Mouse (Mus musculus): ENCODE data around the gene Tmc2.

Gene Tmc2

GRCm38 (mm10) chr2:130262398-130262797, 67.4 kb downstream of the Tmc2 start:
- Histone ChIP-seq H3K4me3 (replicated peaks; ENCODE audit: low read length) (no peak overlapping the region), H3K4me1 (replicated peaks; ENCODE audit: low read depth, low read length) (no peaks in the 10 kb centered on the region; the same call in 1 of the 2 replicates), H3K36me3 (ENCODE audit: insufficient read depth, low read length) (no peaks in the 10 kb centered on the region), H3K9me3 (ENCODE audit: low read length) (no peaks in the 10 kb centered on the region), H3K27me3 (ENCODE audit: insufficient read depth, low read length) (no peaks in the 10 kb centered on the region; the same call in 1 of the 2 replicates)
- TF ChIP-seq CTCF (conservative IDR thresholded peaks at IDR 0.05; ENCODE audit: low read length): no peak
- no peak for TF ChIP-seq POU5F1 (IDR thresholded peaks at IDR 0.05; ENCODE audit: borderline replicate concordance, low read length)
- no peak for TF ChIP-seq NANOG (IDR thresholded peaks at IDR 0.05; ENCODE audit: borderline replicate concordance, low read length)

- Histone ChIP-seq H3K36me3 (ENCODE audit: insufficient read depth, low read length) (no peaks in the 10 kb centered on the region), H3K9me3 (ENCODE audit: low read length) (no peaks in the 10 kb centered on the region), H3K27me3 (ENCODE audit: insufficient read depth, low read length) (no peaks in the 10 kb centered on the region), H3K4me1 (replicated peaks; ENCODE audit: low read depth, low read length) (no peaks in the 10 kb centered on the region; the same call in 1 of the 2 replicates), H3K4me3 (replicated peaks; ENCODE audit: low read length) (no peak overlapping the region)
- TF ChIP-seq POU5F1 (IDR thresholded peaks at IDR 0.05; ENCODE audit: borderline replicate concordance, low read length) (no peak), CTCF (conservative IDR thresholded peaks at IDR 0.05; ENCODE audit: low read length) (no peak), NANOG (IDR thresholded peaks at IDR 0.05; ENCODE audit: borderline replicate concordance, low read length) (no peak)
Observed at GRCm38 (mm10) chr2:130265520-130265919, 70.5 kb downstream of the Tmc2 start.

GRCm38 (mm10) chr2:130268074-130268473, 73.1 kb downstream of the Tmc2 start:
- Histone ChIP-seq H3K36me3 (ENCODE audit: insufficient read depth, low read length) (no peaks in the 10 kb centered on the region), H3K9me3 (ENCODE audit: low read length) (no peaks in the 10 kb centered on the region), H3K4me1 (replicated peaks; ENCODE audit: low read depth, low read length) (peaks cover 4% of the 10 kb centered on the region), H3K4me3 (replicated peaks; ENCODE audit: low read length) (no peak overlapping the region), H3K27me3 (ENCODE audit: insufficient read depth, low read length) (no peaks in the 10 kb centered on the region)
- TF ChIP-seq CTCF (conservative IDR thresholded peaks at IDR 0.05; ENCODE audit: low read length) (no peak), POU5F1 (IDR thresholded peaks at IDR 0.05; ENCODE audit: borderline replicate concordance, low read length) (no peak), NANOG (IDR thresholded peaks at IDR 0.05; ENCODE audit: borderline replicate concordance, low read length) (no peak)

- Histone ChIP-seq H3K4me1 (replicated peaks; ENCODE audit: low read depth, low read length) (peaks cover 30% of the 10 kb centered on the region), H3K36me3 (ENCODE audit: insufficient read depth, low read length) (peaks cover 41% of the 10 kb centered on the region), H3K27me3 (ENCODE audit: insufficient read depth, low read length) (no peaks in the 10 kb centered on the region), H3K9me3 (ENCODE audit: low read length) (peaks cover 10% of the 10 kb centered on the region; the same call in 1 of the 2 replicates), H3K4me3 (replicated peaks; ENCODE audit: low read length) (peak overlapping the region; percentile 92)
- TF ChIP-seq NANOG (IDR thresholded peaks at IDR 0.05; ENCODE audit: borderline replicate concordance, low read length) (no peak), CTCF (conservative IDR thresholded peaks at IDR 0.05; ENCODE audit: low read length) (no peak), POU5F1 (IDR thresholded peaks at IDR 0.05; ENCODE audit: borderline replicate concordance, low read length) (no peak)
Observed at GRCm38 (mm10) chr2:130273732-130274131, 78.7 kb downstream of the Tmc2 start.

GRCm38 (mm10) chr2:130274149-130274861, 79.3 kb downstream of the Tmc2 start, which contains the start of gene Nop56:
Gene Nop56 (plus strand): TSS chr2:130274430.
- H3K4me3 ChIP-seq (replicated peaks; ENCODE audit: low read length): peak within 1 kb of the TSS; percentile 92
- H3K9me3 ChIP-seq (ENCODE audit: low read length): peaks cover 10% of the 10 kb centered on the region; the same call in 1 of the 2 replicates
- peaks cover 30% of the 10 kb centered on the region for H3K4me1 ChIP-seq (replicated peaks; ENCODE audit: low read depth, low read length)
- TF ChIP-seq POU5F1 (IDR thresholded peaks at IDR 0.05; ENCODE audit: borderline replicate concordance, low read length) (no peak), CTCF (conservative IDR thresholded peaks at IDR 0.05; ENCODE audit: low read length) (no peak), NANOG (IDR thresholded peaks at IDR 0.05; ENCODE audit: borderline replicate concordance, low read length) (no peak)
- H3K36me3 ChIP-seq (ENCODE audit: insufficient read depth, low read length): peaks cover 45% of the 10 kb centered on the region
- H3K27me3 ChIP-seq (ENCODE audit: insufficient read depth, low read length): no peaks in the 10 kb centered on the region

- Histone ChIP-seq H3K36me3 (ENCODE audit: insufficient read depth, low read length) (peaks cover 50% of the 10 kb centered on the region), H3K4me3 (replicated peaks; ENCODE audit: low read length) (peak overlapping the region; percentile 92), H3K27me3 (ENCODE audit: insufficient read depth, low read length) (no peaks in the 10 kb centered on the region), H3K4me1 (replicated peaks; ENCODE audit: low read depth, low read length) (peaks cover 30% of the 10 kb centered on the region), H3K9me3 (ENCODE audit: low read length) (peaks cover 10% of the 10 kb centered on the region; the same call in 1 of the 2 replicates)
- TF ChIP-seq NANOG (IDR thresholded peaks at IDR 0.05; ENCODE audit: borderline replicate concordance, low read length) (no peak), CTCF (conservative IDR thresholded peaks at IDR 0.05; ENCODE audit: low read length) (no peak), POU5F1 (IDR thresholded peaks at IDR 0.05; ENCODE audit: borderline replicate concordance, low read length) (no peak)
Observed at GRCm38 (mm10) chr2:130274862-130275261, 79.9 kb downstream of the Tmc2 start.

GRCm38 (mm10) chr2:130275649-130276048, 80.7 kb downstream of the Tmc2 start:
- H3K36me3 ChIP-seq (ENCODE audit: insufficient read depth, low read length): peaks cover 58% of the 10 kb centered on the region
- H3K4me1 ChIP-seq (replicated peaks; ENCODE audit: low read depth, low read length): peaks cover 34% of the 10 kb centered on the region
- peaks cover 11% of the 10 kb centered on the region; the same call in 1 of the 2 replicates for H3K9me3 ChIP-seq (ENCODE audit: low read length)
- H3K27me3 ChIP-seq (ENCODE audit: insufficient read depth, low read length): no peaks in the 10 kb centered on the region
- H3K4me3 ChIP-seq (replicated peaks; ENCODE audit: low read length): peak overlapping the region; percentile 92
- TF ChIP-seq POU5F1 (IDR thresholded peaks at IDR 0.05; ENCODE audit: borderline replicate concordance, low read length) (no peak), NANOG (IDR thresholded peaks at IDR 0.05; ENCODE audit: borderline replicate concordance, low read length) (no peak), CTCF (conservative IDR thresholded peaks at IDR 0.05; ENCODE audit: low read length) (peak; percentile 79)

- peaks cover 19% of the 10 kb centered on the region; the same call in 1 of the 2 replicates for H3K9me3 ChIP-seq (ENCODE audit: low read length)
- peaks cover 83% of the 10 kb centered on the region for H3K36me3 ChIP-seq (ENCODE audit: insufficient read depth, low read length)
- no peak for TF ChIP-seq POU5F1 (IDR thresholded peaks at IDR 0.05; ENCODE audit: borderline replicate concordance, low read length)
- no peak for TF ChIP-seq CTCF (conservative IDR thresholded peaks at IDR 0.05; ENCODE audit: low read length)
- TF ChIP-seq NANOG (IDR thresholded peaks at IDR 0.05; ENCODE audit: borderline replicate concordance, low read length): no peak
- H3K4me1 ChIP-seq (replicated peaks; ENCODE audit: low read depth, low read length): peaks cover 39% of the 10 kb centered on the region
- H3K27me3 ChIP-seq (ENCODE audit: insufficient read depth, low read length): no peaks in the 10 kb centered on the region
- no peak overlapping the region for H3K4me3 ChIP-seq (replicated peaks; ENCODE audit: low read length)
Observed at GRCm38 (mm10) chr2:130279600-130280091, 84.7 kb downstream of the Tmc2 start.

All from E14TG2a.4 (cell line).